Mouse (Mus musculus) spleen, postnatal 14 days (tissue): ENCODE measurements around the gene Smad3.

Experiments
- DNase-seq, 2 experiments: peaks; one replicate each; pipeline ENCODE4 v3.0.0; 2021 to 2022; ENCODE audit warnings: low spot score in 2 of 2

Gene Smad3

DNA sequence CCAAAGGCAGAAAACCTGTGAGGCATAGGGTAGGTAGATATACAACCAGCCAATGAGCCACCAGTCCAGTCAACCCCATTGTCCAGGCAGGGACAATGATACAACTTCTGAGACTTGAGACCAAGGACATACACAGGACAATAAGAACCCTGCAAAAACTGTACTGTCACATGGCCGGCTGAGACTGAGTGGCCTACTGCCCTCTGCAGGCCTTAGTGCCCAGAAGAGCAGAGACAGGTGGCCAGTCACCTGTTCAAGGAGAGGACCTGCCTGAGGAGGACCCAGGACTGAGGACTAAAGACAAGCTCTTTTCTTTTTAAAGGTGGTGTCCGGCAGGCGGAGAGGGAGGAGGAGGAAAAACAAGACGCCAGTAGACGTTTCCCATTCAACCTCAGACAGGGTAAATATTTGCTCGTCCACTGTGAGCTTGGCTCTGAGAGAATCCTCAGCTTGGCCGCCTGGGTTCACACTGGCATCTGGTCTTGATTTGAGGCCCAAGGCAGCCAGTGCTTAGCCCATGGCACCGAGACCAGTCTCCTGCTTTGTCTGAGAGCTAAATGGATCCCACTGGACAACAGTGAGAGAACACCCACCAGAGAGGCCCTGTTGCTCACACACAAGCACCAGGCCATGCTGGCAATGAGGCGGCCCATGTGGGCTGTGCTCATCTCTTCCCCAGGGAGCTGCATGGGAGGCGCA is 56.4 kb downstream of the Smad3 start:
- no peak for DNase-seq

DNA sequence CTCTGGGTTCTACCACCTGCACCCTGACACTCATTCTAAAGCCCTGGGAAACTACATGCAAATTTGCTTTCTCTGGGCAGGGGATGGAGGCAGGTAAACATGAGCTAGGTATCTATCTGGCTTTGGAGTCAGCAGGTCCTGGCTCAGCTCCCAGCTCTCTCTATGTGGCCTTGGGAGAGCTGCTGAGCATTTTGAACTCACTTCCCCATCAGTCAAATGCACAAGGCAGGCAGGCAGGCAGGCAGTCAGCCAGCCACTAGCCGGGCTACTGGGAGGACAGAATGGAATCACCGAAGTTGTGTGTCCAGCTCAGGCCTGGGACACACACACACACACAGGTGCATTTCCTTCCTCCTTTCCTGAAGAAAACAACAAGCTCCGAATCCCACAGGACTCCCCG is 58.6 kb downstream of the Smad3 start:
- DNase-seq = no peak

GRCm38 (mm10) chr9:63698320-63699045 is 59.3 kb downstream of the Smad3 start:
- DNase-seq = no peak

- DNase-seq = no peak
These were observed 60.2 kb downstream of the Smad3 start for GRCm38 (mm10) chr9:63697606-63698005.

GRCm38 (mm10) chr9:63696463-63697105 is 61.2 kb downstream of the Smad3 start:
- DNase-seq = no peak

GRCm38 (mm10) chr9:63691960-63692359 is 65.8 kb downstream of the Smad3 start:
- DNase-seq = no peak

DNA sequence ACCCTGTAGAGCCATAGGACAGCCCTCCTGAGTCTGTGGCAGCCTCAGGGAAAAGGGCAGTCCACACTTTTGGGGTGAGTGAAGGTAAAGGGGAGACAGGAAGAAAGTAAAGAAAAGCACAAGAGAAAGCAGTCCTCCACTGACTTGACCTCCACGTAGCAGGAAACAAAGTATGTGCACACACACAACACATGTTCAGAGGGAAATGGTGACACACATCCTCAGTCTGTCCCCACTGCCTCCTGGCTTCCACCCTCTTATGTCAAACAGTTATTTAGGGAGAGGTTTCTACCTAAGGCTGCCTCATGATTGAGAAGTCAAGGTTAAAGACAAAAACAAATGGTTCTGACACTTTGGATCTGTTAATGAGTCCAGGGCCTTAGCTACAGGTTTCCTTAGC is 67.3 kb downstream of the Smad3 start:
- no peak for DNase-seq

DNA sequence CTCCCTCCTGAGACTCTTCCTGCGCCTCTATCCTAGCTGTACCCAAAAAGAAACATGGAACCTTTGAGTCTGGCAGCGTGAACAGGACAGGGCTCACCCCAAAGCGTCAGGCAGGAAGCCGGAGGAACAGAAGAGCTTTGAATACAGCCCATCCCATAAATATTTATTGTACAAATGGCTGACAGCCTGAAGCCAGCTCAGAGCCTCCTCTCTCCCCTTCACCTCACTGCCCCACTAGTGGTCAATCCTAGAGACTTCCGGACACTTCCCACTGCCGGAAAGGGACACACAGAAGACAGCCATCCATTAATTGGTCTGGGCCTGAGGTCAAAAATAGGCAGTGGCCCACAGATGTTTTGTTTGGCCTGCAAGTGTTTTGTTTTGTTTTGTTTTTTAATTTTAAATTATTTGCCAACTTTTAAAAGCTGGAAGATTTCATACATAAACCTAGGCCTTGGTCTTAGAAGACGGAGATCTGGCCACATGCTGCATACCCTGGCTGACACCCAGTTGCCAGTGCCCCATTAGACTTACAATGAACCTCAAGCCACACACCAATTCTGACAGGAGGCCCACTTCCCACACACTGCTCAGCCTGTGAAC is 70.3 kb downstream of the Smad3 start:
- DNase-seq = no peak

DNA sequence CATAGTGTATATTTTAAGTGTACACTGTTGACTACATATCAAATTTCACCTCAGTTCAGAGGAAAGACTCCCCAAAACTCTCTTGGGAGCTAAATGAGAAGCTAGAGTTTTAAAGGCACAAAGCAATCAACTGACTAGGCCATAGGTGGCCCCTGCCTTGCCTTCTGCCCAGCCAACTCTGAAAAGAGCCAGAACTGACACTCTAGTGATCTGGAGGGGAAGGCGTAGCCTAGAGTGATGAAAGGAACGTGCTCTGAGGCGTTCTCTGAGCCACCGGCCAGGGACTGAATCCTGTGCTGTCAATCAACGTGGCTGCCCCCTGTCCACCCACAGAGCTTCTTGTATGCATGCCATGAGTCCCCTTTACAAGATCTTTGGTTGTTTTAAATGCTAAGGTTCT is 72.4 kb downstream of the Smad3 start:
- no peak for DNase-seq

- no peak for DNase-seq
These were observed 73.5 kb downstream of the Smad3 start for GRCm38 (mm10) chr9:63684277-63684676.

DNA sequence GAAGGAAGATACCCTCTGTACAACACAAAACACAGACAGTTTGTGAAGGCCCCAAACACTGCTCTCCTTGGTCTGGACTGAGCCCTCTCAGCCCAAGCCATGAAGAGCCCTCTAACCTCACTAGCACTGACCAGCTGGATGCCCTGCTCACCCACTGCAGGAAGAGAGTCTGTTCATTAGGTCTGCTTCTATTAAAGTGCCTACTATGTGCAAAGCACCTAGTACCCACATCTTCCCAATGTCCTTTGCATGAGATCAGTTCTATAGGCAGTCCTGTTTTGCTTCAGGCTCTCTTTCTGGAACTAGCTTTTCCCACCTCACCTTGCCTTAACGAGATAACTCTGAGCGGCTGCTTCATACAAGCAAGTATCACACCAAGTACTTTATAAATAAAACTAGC is 74.9 kb downstream of the Smad3 start:
- DNase-seq = no peak

- DNase-seq = no peak
These were observed 75.5 kb downstream of the Smad3 start for GRCm38 (mm10) chr9:63682301-63682700.

GRCm38 (mm10) chr9:63678076-63678475 is 79.7 kb downstream of the Smad3 start:
- DNase-seq = no peak

DNA sequence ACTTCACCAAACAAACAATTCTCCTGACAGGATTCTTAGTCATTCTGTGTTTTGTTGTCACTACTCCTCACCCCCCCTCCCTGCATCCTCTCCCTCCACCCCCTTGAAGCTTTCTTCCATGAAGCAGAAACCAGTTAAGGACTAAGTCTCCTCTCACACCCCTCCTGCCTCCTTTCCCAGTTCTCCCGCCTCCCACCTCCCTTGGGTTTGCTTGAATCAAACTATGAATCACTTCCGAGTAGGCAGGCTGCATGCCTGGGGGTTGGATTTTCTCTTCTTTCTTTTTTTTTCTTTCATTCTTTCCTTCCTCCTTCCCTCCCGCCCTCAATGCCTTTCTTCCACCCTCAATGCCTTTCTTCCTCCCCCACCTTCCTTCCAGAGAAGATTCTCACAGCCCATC is 80.2 kb downstream of the Smad3 start:
- DNase-seq = no peak

- no peak for DNase-seq
These were observed 83.2 kb downstream of the Smad3 start for GRCm38 (mm10) chr9:63674613-63675012.

DNA sequence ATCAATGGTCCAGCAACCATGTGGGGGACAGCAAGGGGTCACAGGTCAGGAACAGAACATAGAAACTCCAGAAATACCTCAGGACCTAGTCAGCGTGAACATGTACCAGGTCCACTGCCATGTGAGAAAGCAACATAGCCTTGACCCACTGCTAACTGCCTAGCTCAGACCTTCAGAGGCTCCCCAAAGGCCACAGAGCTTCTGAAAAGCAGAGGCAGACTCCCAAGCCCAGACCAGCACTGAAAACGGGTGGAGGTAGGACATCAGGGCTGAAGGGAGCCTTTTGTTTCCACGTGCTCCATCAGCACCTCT is 84.3 kb downstream of the Smad3 start:
- no peak for DNase-seq

- DNase-seq = no peak
These were observed 84.8 kb downstream of the Smad3 start for GRCm38 (mm10) chr9:63672797-63673493.

DNA sequence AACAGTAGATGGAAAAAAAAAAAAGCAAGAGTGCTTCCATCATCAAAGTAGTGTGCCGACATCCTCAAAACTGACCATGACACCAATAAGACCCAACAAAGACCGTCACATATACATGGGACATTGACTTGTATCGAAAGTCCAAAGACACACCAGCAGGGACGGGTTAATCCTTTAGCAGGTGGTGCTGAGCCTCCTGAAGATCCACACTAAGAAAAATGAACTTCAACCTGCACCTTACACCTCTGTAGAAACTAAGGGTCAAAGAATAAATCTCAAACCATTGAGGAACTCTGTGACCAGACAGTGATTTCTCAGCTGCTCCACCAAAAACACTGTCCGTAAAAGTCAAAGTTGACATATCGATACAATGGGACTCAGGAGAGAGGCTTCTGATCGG is 88.0 kb downstream of the Smad3 start:
- DNase-seq = no peak

DNA sequence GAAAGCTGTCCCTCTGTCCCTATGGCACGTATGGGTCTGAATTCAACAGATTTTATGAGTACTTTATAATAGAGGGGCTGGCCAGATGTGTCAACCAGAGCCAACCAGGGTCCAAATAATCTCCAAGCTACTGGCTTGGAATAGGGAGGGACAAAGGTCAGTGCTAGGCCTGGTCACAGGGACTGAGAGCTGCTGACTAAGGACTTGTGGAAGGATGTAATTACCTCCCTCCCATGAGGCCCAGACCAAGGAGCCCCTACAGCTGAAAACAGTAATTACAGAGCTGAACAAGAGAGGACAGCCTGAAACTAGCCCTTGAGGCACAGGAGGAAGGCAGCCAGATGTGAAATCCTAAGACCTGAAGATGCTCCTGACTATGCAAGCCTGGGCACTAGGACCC is 89.2 kb downstream of the Smad3 start:
- no peak for DNase-seq

DNA sequence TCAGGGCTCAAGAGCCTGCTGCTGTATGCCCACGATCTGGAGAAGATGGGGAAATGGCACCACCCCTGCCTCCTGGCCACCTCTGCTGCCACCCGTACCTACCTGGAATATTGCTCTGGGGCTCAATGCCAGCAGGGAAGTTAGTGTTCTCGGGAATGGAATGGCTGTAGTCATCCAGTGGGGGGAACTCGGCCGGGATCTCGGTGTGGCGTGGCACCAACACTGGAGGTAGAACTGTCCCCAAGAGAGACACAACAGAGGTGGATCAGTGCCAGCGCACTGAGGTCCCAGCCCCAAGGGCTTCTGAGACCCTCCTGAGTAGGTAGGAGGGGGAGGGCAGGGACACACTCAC is 90.4 kb downstream of the Smad3 start:
- no peak for DNase-seq

GRCm38 (mm10) chr9:63666612-63667372 is 91.0 kb downstream of the Smad3 start:
- no peak for DNase-seq
